Mouse (Mus musculus) right cerebral cortex, postnatal 4 days (tissue): ENCODE results near the gene Gm6526.
"Not testable (repeated sequence)": the region's sequence is repeated elsewhere in the genome, so short reads cannot be mapped to it uniquely, and the experiment has no call there.

Source experiments
- DNase-seq: peaks from one replicate; pipeline ENCODE4 v3.0.0-alpha.2; 2022

Gm6526 gene

GRCm38 (mm10) chr14:43747566-43747965 lies at the start of gene Gm6526:
Gene Gm6526 (plus strand): TSS chr14:43747866.
- not testable (repeated sequence) for DNase-seq

- not testable (repeated sequence) for DNase-seq
Measured at GRCm38 (mm10) chr14:43727385-43727784, 20.3 kb upstream of the Gm6526 start, which contains the start of gene Gm16506. Gene Gm16506 (minus strand): TSS chr14:43727485.

GRCm38 (mm10) chr14:43784645-43785044 lies 37.0 kb downstream of the Gm6526 start, which contains the start of gene Gm8180:
Gene Gm8180 (minus strand): TSS chr14:43784745.
- not testable (repeated sequence) for DNase-seq

- DNase-seq: not testable (repeated sequence)
Measured at GRCm38 (mm10) chr14:43793811-43794210, 46.1 kb downstream of the Gm6526 start.

- DNase-seq: no peak
Measured at GRCm38 (mm10) chr14:43796069-43796904, 48.6 kb downstream of the Gm6526 start.

GRCm38 (mm10) chr14:43796905-43797470 lies 49.3 kb downstream of the Gm6526 start:
- DNase-seq: not testable (repeated sequence)

- DNase-seq: not testable (repeated sequence)
Measured at GRCm38 (mm10) chr14:43804435-43804834, 56.8 kb downstream of the Gm6526 start.
